Mouse (Mus musculus): Measurements from ENCODE around the gene Rnase2b.
"Not testable (repeated sequence)": the region's sequence is repeated elsewhere in the genome, so short reads cannot be mapped to it uniquely, and the experiment has no call there.

Rnase2b gene

DNA sequence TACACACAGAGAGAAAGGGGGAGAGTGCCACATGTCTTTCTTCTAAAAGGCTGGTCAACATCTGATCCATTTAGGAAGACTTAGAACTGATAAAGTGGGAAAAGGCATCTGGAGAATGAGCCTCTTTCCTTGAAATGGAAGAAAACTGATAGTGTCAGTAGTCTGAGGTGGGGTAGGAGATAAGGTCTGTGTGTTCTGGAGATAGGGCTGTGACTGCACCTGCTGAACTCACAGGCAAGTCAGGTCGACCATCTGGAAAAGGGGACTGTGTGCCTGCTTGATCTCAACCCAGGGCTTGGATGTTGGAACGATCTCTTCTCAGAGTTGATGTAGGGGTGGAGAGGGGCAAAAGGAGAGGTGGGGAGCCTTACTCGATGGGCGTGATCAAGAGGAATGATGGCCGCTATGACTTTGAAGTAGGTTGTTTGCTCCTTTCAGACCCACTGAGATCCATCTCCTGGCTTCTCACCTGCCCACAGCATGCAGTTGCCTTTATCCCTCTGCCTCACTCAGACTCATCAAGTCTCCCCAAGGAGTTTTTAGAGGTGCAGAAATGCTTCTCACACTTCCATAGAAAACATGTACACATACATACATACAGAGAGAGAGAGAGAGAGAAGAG, 9.7 kb upstream of the Rnase2b start:
- DNase-seq (ENCODE audit: low read depth, low spot score) = no peak

- DNase-seq (ENCODE audit: low read depth, low spot score) = no peak
These were observed 5.9 kb upstream of the Rnase2b start for GRCm38 (mm10) chr14:51156056-51156735.

GRCm38 (mm10) chr14:51156736-51157068, 5.4 kb upstream of the Rnase2b start:
- no peak for DNase-seq (ENCODE audit: low read depth, low spot score)

DNA sequence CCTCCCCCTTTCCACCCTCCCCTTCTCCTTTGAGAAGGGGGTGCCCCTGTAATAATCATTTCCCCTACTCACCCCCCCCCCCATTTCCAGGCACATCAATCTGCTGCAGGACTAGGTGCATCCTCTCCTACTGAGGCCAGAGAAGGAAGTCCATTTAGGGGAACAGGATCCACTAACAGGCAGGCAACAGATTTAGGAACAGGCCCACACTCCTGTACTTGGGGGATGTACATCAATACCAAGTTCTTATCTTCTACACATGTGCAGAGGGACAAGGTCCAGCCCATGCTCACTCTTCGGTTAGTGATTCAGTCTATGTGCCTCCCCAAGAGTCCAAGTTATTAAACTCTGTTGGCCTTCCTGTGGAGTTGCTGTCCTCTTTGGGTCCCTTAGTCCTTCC, 5.0 kb upstream of the Rnase2b start:
- DNase-seq (ENCODE audit: low read depth, low spot score) = no peak

DNA sequence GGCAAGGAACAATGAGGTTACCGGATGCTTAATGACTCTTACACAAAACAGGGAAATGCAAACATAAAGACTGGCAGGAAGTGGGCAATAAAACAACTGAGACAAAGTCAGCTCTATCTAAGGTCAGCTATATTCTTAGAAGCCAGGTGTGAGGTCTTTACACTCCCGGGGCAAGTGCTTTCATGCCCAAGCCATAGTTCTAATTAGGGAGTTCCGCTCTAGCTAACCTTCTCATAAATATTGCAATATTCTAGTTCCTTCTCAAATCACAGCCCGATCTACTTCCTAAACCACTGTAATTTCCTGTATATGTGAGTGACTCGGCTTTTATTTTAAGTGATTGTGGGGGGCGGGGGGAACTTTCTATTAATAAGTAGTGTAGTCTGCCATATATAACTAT, 1.3 kb downstream of the Rnase2b start:
- DNase-seq (ENCODE audit: low read depth, low spot score) = not testable (repeated sequence)

DNA sequence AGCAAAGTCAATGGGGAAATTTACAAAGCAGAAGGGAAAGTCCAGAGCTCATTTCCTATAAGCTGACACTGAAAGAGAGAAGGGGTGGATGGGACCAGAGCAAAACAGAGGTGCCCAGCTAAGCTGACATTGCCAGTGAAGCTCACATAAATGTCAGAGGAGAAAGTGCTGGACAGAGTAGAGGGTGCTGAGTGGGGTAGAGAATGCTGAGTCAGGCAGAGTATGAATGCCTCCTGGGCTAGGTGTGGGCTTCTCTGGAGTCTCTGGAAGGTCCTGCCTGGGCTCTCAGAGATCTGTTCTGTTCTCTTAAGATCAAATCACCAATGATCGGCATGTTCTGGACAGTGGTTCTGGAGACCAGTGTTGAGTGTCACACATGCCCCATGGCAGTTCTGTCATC, 3.4 kb downstream of the Rnase2b start:
- DNase-seq (ENCODE audit: low read depth, low spot score) = no peak

DNA sequence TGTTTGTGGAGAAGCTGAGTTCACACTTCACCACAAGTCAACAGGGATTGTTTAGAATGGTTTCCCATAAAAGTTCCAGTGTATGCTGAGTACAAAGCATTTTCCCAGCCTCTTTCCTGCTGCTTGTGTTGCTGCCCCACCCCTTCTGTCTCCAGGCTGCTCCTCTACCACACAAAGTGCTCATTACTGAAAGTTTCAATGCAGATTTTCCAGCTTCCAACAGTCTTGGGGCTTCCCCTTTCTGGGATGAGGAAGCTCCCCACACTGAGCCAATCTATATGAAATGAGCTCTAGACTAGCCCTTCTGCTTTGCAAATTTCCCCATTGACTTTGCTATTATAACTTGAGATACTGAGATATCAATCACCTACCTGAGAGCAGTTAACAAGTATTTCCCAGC, 4.0 kb downstream of the Rnase2b start:
- no peak for DNase-seq (ENCODE audit: low read depth, low spot score)

- DNase-seq (ENCODE audit: low read depth, low spot score) = not testable (repeated sequence)
These were observed 10.2 kb downstream of the Rnase2b start for GRCm38 (mm10) chr14:51172095-51172865.

DNA sequence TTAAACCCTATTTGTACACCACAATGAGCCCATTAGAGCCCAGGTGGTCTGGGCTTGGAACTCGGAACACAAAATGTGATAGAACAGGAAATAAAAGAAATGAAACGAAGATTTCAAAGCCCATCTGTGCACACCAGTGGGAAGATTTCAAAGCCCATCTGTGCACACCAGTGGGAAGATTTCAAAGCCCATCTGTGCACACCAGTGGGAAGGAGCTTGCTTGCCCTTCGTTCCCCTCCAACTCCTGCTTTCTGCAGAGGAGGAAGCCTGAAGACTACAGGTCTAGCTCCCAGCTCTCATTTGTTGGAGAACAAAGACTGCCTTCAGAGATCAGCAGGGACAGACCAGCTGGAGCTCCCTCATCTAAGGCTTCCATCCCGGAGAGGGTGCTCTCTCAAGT, 10.9 kb downstream of the Rnase2b start:
- DNase-seq (ENCODE audit: low read depth, low spot score) = not testable (repeated sequence)

DNA sequence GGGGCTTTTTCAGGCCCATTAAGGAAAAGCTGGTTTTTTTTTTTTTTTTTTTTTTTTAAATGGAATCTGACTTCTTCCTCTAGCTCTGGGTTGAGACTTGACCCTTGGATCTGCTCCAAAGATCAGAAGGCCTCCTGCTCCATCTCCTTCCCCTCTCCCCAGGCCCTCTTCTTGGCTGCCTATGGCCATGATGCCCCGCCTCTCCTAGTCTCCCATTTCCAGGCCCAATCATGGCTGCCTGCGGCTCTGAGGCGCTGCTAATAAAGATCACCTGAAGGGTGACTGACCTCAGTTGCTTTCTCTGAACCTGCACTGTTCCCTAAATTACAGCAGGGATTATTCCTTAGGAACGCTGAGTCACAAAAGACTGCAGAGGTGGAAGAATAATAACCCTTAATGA, 11.8 kb downstream of the Rnase2b start:
- DNase-seq (ENCODE audit: low read depth, low spot score) = no peak

- DNase-seq (ENCODE audit: low read depth, low spot score) = not testable (repeated sequence)
These were observed 19.0 kb downstream of the Rnase2b start for GRCm38 (mm10) chr14:51181051-51181450.

- no peak for DNase-seq (ENCODE audit: low read depth, low spot score)
These were observed 33.6 kb downstream of the Rnase2b start for GRCm38 (mm10) chr14:51195681-51196080.

- no peak for DNase-seq (ENCODE audit: low read depth, low spot score)
These were observed 37.3 kb downstream of the Rnase2b start, which contains the start of gene Ang2 for GRCm38 (mm10) chr14:51199098-51200023. Ang2 (minus strand) TSS chr14:51199148.

GRCm38 (mm10) chr14:51200054-51200453, 38.0 kb downstream of the Rnase2b start:
- no peak for DNase-seq (ENCODE audit: low read depth, low spot score)

DNA sequence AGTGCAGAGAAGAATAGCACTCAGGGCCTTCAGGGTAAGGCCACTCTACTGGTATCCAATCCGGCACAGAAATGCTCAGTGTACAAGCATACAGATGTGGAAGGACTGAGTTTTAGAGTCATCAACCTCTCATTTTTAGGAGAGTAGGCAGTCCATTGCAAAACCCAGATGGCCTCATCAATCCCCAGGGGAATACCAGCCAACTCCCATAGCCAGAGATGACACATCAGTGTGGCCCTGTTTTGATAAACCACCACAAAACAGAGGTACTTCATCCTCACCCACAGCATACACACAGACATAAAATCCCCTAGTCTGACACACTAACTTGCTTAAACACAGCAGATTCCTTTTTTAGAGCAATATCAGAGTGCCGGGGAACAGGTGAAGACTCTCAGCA, 38.4 kb downstream of the Rnase2b start:
- DNase-seq (ENCODE audit: low read depth, low spot score) = no peak

- DNase-seq (ENCODE audit: low read depth, low spot score) = no peak
These were observed 41.1 kb downstream of the Rnase2b start, which contains the start of gene Ear14 for GRCm38 (mm10) chr14:51203115-51203514. Ear14 (plus strand) TSS chr14:51203391.

Measured in retina, adult 2 months (tissue).